7 mouse cellular contexts compared by ENCODE assay signal in the genomic region with DNA sequence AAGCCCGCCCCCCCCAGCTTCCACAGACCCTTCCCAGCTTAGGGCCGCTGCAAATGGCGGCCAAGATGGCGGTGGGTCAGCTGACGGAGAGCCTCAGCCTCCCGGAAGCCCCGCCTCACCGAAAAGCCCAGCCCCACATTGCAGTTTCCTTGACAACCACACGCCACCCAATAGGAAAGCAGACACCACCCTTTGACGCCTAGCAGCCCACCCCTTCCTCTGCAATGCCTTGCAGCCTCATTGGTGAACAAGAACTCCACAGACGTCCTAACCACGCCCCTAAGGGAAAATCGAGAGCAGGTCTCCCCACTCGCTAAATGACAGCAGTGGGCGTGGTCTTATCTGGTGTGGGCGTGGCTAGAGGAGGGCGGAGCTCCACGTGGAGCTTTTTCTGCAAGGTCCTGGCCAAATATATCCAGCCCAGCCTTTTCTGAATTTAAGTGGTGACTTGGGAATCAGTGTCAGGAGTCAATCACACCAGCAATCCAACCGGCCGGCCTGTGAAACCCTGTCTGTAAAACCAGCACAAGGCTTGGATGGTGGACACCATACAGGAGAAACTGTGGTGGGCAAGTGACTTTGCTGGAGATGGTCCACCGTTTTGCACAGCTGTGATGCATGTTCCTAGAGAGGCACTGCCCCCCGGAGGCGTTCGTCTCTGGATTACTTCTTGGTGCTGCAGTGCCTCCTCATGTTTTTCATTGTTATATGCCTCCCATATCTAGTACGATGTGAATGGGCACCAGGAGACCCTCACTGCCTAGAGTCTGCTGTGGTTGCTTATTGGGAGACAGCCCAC. TPM values are rescaled to one million over a fixed set of nuclear protein-coding genes. Genes with fewer than 3 reads are reported as not detected.
DNase-seq lines count a peak whose midpoint lies in the region; ATAC-seq lines count a peak whose summit lies in the region.

Ap3d1 (minus strand) TSS at position 85 of the 799 bp plus-strand sequence.

- no peaks in the 10 kb centered on the region for H3K27me3 ChIP-seq in intestine, embryonic 15.5 days (replicated peaks)
- no peaks in the 10 kb centered on the region for H3K27me3 ChIP-seq in midbrain, embryonic 10.5 days (ENCODE audit: low read depth, poor library complexity, severe bottlenecking)

- intact Hi-C loops in gastrocnemius, postnatal 36 days (cut with DNase I), result no loop called here
- intact Hi-C loops in left cerebral cortex, postnatal 25 days (cut with DNase I), result no loop called here

- peak; percentile 99 for ATAC-seq in intestine, embryonic 15.5 days

- no peaks in the 10 kb centered on the region for H3K9me3 ChIP-seq in intestine, embryonic 15.5 days
- H3K9me3 ChIP-seq in midbrain, embryonic 10.5 days (replicated peaks), result no peaks in the 10 kb centered on the region

- H3K9ac ChIP-seq in intestine, embryonic 15.5 days, result peak within 1 kb of the TSS; percentile 94

- H3K36me3 ChIP-seq in intestine, embryonic 15.5 days, result peaks cover under 1% of the 10 kb centered on the region; the same call in 1 of the 2 replicates
- H3K36me3 ChIP-seq in midbrain, embryonic 10.5 days, result peaks cover 25% of the 10 kb centered on the region

- WGBS in intestine, embryonic 15.5 days, result 2% methylated on average over 25 of the region's 25 CpGs
- WGBS in midbrain, embryonic 10.5 days, result 3% methylated on average over 25 of the region's 25 CpGs

- DNase-seq in adrenal gland, adult 2 months, result peak; percentile 99
- DNase-seq in embryo, embryonic 11.5 days (ENCODE audit: low read depth, low spot score), result peak; percentile 99
- peak; percentile 96 to 97 for DNase-seq in gastrocnemius, postnatal 36 days
- DNase-seq in left cerebral cortex, postnatal 25 days (ENCODE audit: low spot score in 2 of 2), result peak; percentile 94 to 100
- DNase-seq in midbrain, embryonic 10.5 days (ENCODE audit: low spot score), result peak; percentile 98
- DNase-seq in right cerebral cortex, postnatal 4 days, result peak; percentile 93

- H3K4me2 ChIP-seq in intestine, embryonic 15.5 days (replicated peaks), result peak within 1 kb of the TSS; percentile 88

- H3K4me3 ChIP-seq in intestine, embryonic 15.5 days (replicated peaks), result peak within 1 kb of the TSS; percentile 89
- H3K4me3 ChIP-seq in midbrain, embryonic 10.5 days, result peak within 1 kb of the TSS; percentile 99

- H3K4me1 ChIP-seq in intestine, embryonic 15.5 days (replicated peaks), result peaks cover 25% of the 10 kb centered on the region
- peaks cover 35% of the 10 kb centered on the region for H3K4me1 ChIP-seq in midbrain, embryonic 10.5 days

- peak within 1 kb of the TSS; percentile 68 for H3K27ac ChIP-seq in intestine, embryonic 15.5 days
- H3K27ac ChIP-seq in midbrain, embryonic 10.5 days (replicated peaks), result peak within 1 kb of the TSS; percentile 94

RNA-seq across cellular contexts. Expression of gene Ap3d1, which starts in this region (rescaled TPM):
- 100 to 1,000 TPM in 1 of 2 experiments, 10 to 100 TPM in 1; 85.6 to 104 TPM for total RNA-seq in adrenal gland, adult 2 months (2021)
- 98.1 and 131 TPM in 2 replicates for polyA plus RNA-seq in adrenal gland, adult 2 months (2012; rRNA removed)
- 10 to 100 TPM; 23.8 to 25.6 TPM for total RNA-seq in gastrocnemius, postnatal 36 days (2021)
- polyA plus RNA-seq in intestine, embryonic 15.5 days (2015; fragmentation: Nextera tagmentation; extraction: Ambion mirVana), result 70.5 and 71.4 TPM in 2 replicates
- 100 to 1,000 TPM; 142 to 145 TPM for total RNA-seq in left cerebral cortex, postnatal 25 days (2021)
- polyA plus RNA-seq in midbrain, embryonic 10.5 days (2016; fragmentation: Nextera tagmentation; extraction: Ambion mirVana), result 57.1 and 62.5 TPM in 2 replicates

Comparison
In these comparisons a context has a peak if more than half of its experiments do, and no peak if none do; other contexts are left out.
1. Peak in every context shown above with its lines: DNase-seq, ATAC-seq, H3K4me3 ChIP-seq and H3K27ac ChIP-seq.